Mouse (Mus musculus) erythroblast, adult 5-6 weeks (primary cell): ENCODE data around the gene Olfr913. TPM values are rescaled to one million over a fixed set of nuclear protein-coding genes. Genes with fewer than 3 reads are reported as not detected.

Source experiments
- ATAC-seq: replicated peaks from 2 replicates; pipeline ENCODE4 v1.8.0; 2016; ENCODE audit warnings: moderate number of reproducible peaks, mild to moderate bottlenecking, moderate TSS enrichment, inconsistent platforms; ENCODE audit not compliant: poor library complexity, low FRiP score, severe bottlenecking
- total RNA-seq, 2 experiments: library from RNA; stranded (forward) in 1 of 2; stranded (reverse) in 1 of 2; fragments of 150-400 nt in 1 of 2; fragments of 200-764, 138-1000 nt in 1 of 2; gene quantifications; 2 replicates each; pipeline versions ENCODE4 v1.2.3 to v1.2.4; 2015 to 2017; ENCODE audit warnings: low replicate concordance in 2 of 2

Gene Olfr913
- total RNA-seq (2015; ENCODE audit: low replicate concordance): not detected in 2 replicates
- not detected in 2 replicates for total RNA-seq (2017; ENCODE audit: low replicate concordance)

GRCm38 (mm10) chr9:38592459-38592858, at the start of gene Olfr913:
Olfr913 (plus strand) TSS chr9:38592759.
- no peak for ATAC-seq

GRCm38 (mm10) chr9:38579878-38580277, 12.7 kb upstream of the Olfr913 start, which contains the start of gene Olfr912:
Olfr912 (plus strand) TSS chr9:38580178.
- no peak for ATAC-seq

- no peak for ATAC-seq
These were observed 1.5 kb upstream of the Olfr913 start for GRCm38 (mm10) chr9:38591056-38591455.

GRCm38 (mm10) chr9:38604802-38605201, 12.2 kb downstream of the Olfr913 start, which contains the start of gene Olfr914:
Olfr914 (plus strand) TSS chr9:38605102.
- ATAC-seq: no peak

- no peak for ATAC-seq
These were observed 39.8 kb downstream of the Olfr913 start for GRCm38 (mm10) chr9:38632406-38632805.

Other genes starting within 250 kb of the Olfr913 start
- not detected in 2 replicates for gene Olfr898, start 244.3 kb upstream of the Olfr913 start, total RNA-seq (2015; ENCODE audit: low replicate concordance)
- gene Olfr898, start 244.3 kb upstream of the Olfr913 start, total RNA-seq (2017; ENCODE audit: low replicate concordance): 0.14 TPM in 1 of 2 replicates, not detected in the other
- gene Olfr250, start 225.9 kb upstream of the Olfr913 start, total RNA-seq (2015; ENCODE audit: low replicate concordance): not detected in 2 replicates
- not detected in 2 replicates for gene Olfr250, start 225.9 kb upstream of the Olfr913 start, total RNA-seq (2017; ENCODE audit: low replicate concordance)
- gene Olfr251, start 215.7 kb upstream of the Olfr913 start, total RNA-seq (2015; ENCODE audit: low replicate concordance): not detected in 2 replicates
- not detected in 2 replicates for gene Olfr251, start 215.7 kb upstream of the Olfr913 start, total RNA-seq (2017; ENCODE audit: low replicate concordance)
- gene Olfr147, start 191.1 kb upstream of the Olfr913 start, total RNA-seq (2015; ENCODE audit: low replicate concordance): not detected in 2 replicates
- gene Olfr147, start 191.1 kb upstream of the Olfr913 start, total RNA-seq (2017; ENCODE audit: low replicate concordance): not detected in 2 replicates
- not detected in 2 replicates for gene Olfr901, start 163.3 kb upstream of the Olfr913 start, total RNA-seq (2015; ENCODE audit: low replicate concordance)
- gene Olfr901, start 163.3 kb upstream of the Olfr913 start, total RNA-seq (2017; ENCODE audit: low replicate concordance): not detected in 2 replicates
- not detected in 2 replicates for gene Olfr902, start 145.1 kb upstream of the Olfr913 start, total RNA-seq (2015; ENCODE audit: low replicate concordance)
- gene Olfr902, start 145.1 kb upstream of the Olfr913 start, total RNA-seq (2017; ENCODE audit: low replicate concordance): not detected in 2 replicates
- gene Olfr904, start 129.6 kb upstream of the Olfr913 start, total RNA-seq (2015; ENCODE audit: low replicate concordance): not detected in 2 replicates
- gene Olfr904, start 129.6 kb upstream of the Olfr913 start, total RNA-seq (2017; ENCODE audit: low replicate concordance): not detected in 2 replicates
- gene Olfr905, start 121.7 kb upstream of the Olfr913 start, total RNA-seq (2015; ENCODE audit: low replicate concordance): not detected in 2 replicates
- gene Olfr905, start 121.7 kb upstream of the Olfr913 start, total RNA-seq (2017; ENCODE audit: low replicate concordance): not detected in 2 replicates
- gene Olfr906, start 105.7 kb upstream of the Olfr913 start, total RNA-seq (2015; ENCODE audit: low replicate concordance): not detected in 2 replicates
- not detected in 2 replicates for gene Olfr906, start 105.7 kb upstream of the Olfr913 start, total RNA-seq (2017; ENCODE audit: low replicate concordance)
- gene Olfr907, start 97.0 kb upstream of the Olfr913 start, total RNA-seq (2015; ENCODE audit: low replicate concordance): not detected in 2 replicates
- not detected in 2 replicates for gene Olfr907, start 97.0 kb upstream of the Olfr913 start, total RNA-seq (2017; ENCODE audit: low replicate concordance)
- gene Olfr911-ps1, start 71.2 kb upstream of the Olfr913 start, total RNA-seq (2015; ENCODE audit: low replicate concordance): not detected in 2 replicates
- gene Olfr911-ps1, start 71.2 kb upstream of the Olfr913 start, total RNA-seq (2017; ENCODE audit: low replicate concordance): not detected in 2 replicates
- gene Olfr910, start 54.9 kb upstream of the Olfr913 start, total RNA-seq (2015; ENCODE audit: low replicate concordance): not detected in 2 replicates
- gene Olfr910, start 54.9 kb upstream of the Olfr913 start, total RNA-seq (2017; ENCODE audit: low replicate concordance): not detected in 2 replicates
- not detected in 2 replicates for gene Olfr912, start 12.6 kb upstream of the Olfr913 start, total RNA-seq (2015; ENCODE audit: low replicate concordance)
- gene Olfr912, start 12.6 kb upstream of the Olfr913 start, total RNA-seq (2017; ENCODE audit: low replicate concordance): not detected in 2 replicates
- not detected in 2 replicates for gene Olfr914, start 12.3 kb downstream of the Olfr913 start, total RNA-seq (2015; ENCODE audit: low replicate concordance)
- gene Olfr914, start 12.3 kb downstream of the Olfr913 start, total RNA-seq (2017; ENCODE audit: low replicate concordance): not detected in 2 replicates
- gene Olfr916, start 67.1 kb downstream of the Olfr913 start, total RNA-seq (2015; ENCODE audit: low replicate concordance): not detected in 2 replicates
- not detected in 2 replicates for gene Olfr916, start 67.1 kb downstream of the Olfr913 start, total RNA-seq (2017; ENCODE audit: low replicate concordance)
- gene Olfr917, start 73.1 kb downstream of the Olfr913 start, total RNA-seq (2015; ENCODE audit: low replicate concordance): not detected in 2 replicates
- not detected in 2 replicates for gene Olfr917, start 73.1 kb downstream of the Olfr913 start, total RNA-seq (2017; ENCODE audit: low replicate concordance)
- gene Olfr918, start 81.8 kb downstream of the Olfr913 start, total RNA-seq (2015; ENCODE audit: low replicate concordance): not detected in 2 replicates
- gene Olfr918, start 81.8 kb downstream of the Olfr913 start, total RNA-seq (2017; ENCODE audit: low replicate concordance): not detected in 2 replicates
- gene Olfr919, start 110.9 kb downstream of the Olfr913 start, total RNA-seq (2015; ENCODE audit: low replicate concordance): not detected in 2 replicates
- gene Olfr919, start 110.9 kb downstream of the Olfr913 start, total RNA-seq (2017; ENCODE audit: low replicate concordance): not detected in 2 replicates
- gene Vwa5a, start 125.5 kb downstream of the Olfr913 start, total RNA-seq (2015; ENCODE audit: low replicate concordance): 24.4 and 37.2 TPM in 2 replicates
- gene Vwa5a, start 125.5 kb downstream of the Olfr913 start, total RNA-seq (2017; ENCODE audit: low replicate concordance): 38.8 and 52.7 TPM in 2 replicates
- not detected in 2 replicates for gene Olfr920, start 159.5 kb downstream of the Olfr913 start, total RNA-seq (2015; ENCODE audit: low replicate concordance)
- gene Olfr920, start 159.5 kb downstream of the Olfr913 start, total RNA-seq (2017; ENCODE audit: low replicate concordance): 0.28 TPM in 1 of 2 replicates, not detected in the other
- gene Olfr921, start 180.3 kb downstream of the Olfr913 start, total RNA-seq (2015; ENCODE audit: low replicate concordance): not detected in 2 replicates
- not detected in 2 replicates for gene Olfr921, start 180.3 kb downstream of the Olfr913 start, total RNA-seq (2017; ENCODE audit: low replicate concordance)
- gene Olfr922, start 221.9 kb downstream of the Olfr913 start, total RNA-seq (2015; ENCODE audit: low replicate concordance): not detected in 2 replicates
- gene Olfr922, start 221.9 kb downstream of the Olfr913 start, total RNA-seq (2017; ENCODE audit: low replicate concordance): not detected in 2 replicates
- not detected in 2 replicates for gene Olfr923, start 233.8 kb downstream of the Olfr913 start, total RNA-seq (2015; ENCODE audit: low replicate concordance)
- gene Olfr923, start 233.8 kb downstream of the Olfr913 start, total RNA-seq (2017; ENCODE audit: low replicate concordance): not detected in 2 replicates